Mouse (Mus musculus) intestine, embryonic 16.5 days (tissue): ENCODE results near the gene Ntmt1. TPM values are rescaled to one million over a fixed set of nuclear protein-coding genes. Genes with fewer than 3 reads are reported as not detected.

Experiments used
- ATAC-seq: fragments of 200-750 bp; cut with Nextera tagmentation; 2 replicates; pipeline ENCODE4 v1.8.0; 2017; ENCODE audit warnings: moderate TSS enrichment, moderate library complexity
- H3K27ac ChIP-seq: fragments of 300-500 bp; sonication (generic); 2 replicates; pipeline ENCODE4 v1.5.1; 2014; ENCODE audit warnings: mild to moderate bottlenecking, low read length
- H3K27me3 ChIP-seq: fragments of 300-500 bp; sonication (generic); replicated peaks from 2 replicates; pipeline ENCODE4 v1.6.1; 2014; ENCODE audit warnings: low read length, control low read depth, mixed read lengths; ENCODE audit not compliant: control insufficient read depth, insufficient read depth
- H3K36me3 ChIP-seq: fragments of 300-500 bp; sonication (generic); 2 replicates; pipeline ENCODE4 v1.6.1; 2014; ENCODE audit warnings: low read length, control low read depth; ENCODE audit not compliant: control insufficient read depth, insufficient read depth
- H3K4me1 ChIP-seq: fragments of 300-500 bp; sonication (generic); 2 replicates; pipeline ENCODE4 v1.6.1; 2014; ENCODE audit warnings: low read length, control low read depth, mixed read lengths; ENCODE audit not compliant: control insufficient read depth, insufficient read depth
- H3K4me2 ChIP-seq: fragments of 300-500 bp; sonication (generic); 2 replicates; pipeline ENCODE4 v1.6.1; 2014; ENCODE audit warnings: low read depth, low read length, control low read depth
- H3K4me3 ChIP-seq: fragments of 300-500 bp; sonication (generic); 2 replicates; pipeline ENCODE4 v1.5.1; 2014; ENCODE audit warnings: mild to moderate bottlenecking, low read length
- H3K9ac ChIP-seq: fragments of 300-500 bp; sonication (generic); 2 replicates; pipeline ENCODE4 v1.6.1; 2014; ENCODE audit warnings: low read depth, low read length
- H3K9me3 ChIP-seq: fragments of 300-500 bp; sonication (generic); 2 replicates; pipeline ENCODE4 v1.6.1; 2016; ENCODE audit warnings: low read length, control low read depth; ENCODE audit not compliant: control insufficient read depth
- WGBS: fragments of 180-500 bp; shearing (Covaris S2); extraction: QIAGEN DNeasy Blood & Tissue Kit; methylation state at CpG from one replicate; pipeline ENCODE4 v1.1.7; 2014; 5-methylcytosine and 5-hydroxymethylcytosine counted together
- polyA plus RNA-seq: library from polyadenylated mRNA; unstranded; fragments of >200 nt; fragmentation: Nextera tagmentation; extraction: Ambion mirVana; gene quantifications from 2 replicates; pipeline ENCODE4 v1.2.1, GENCODE M21; 2015

The Ntmt1 gene
- polyA plus RNA-seq, 1 experiment from 2014 or later = 87.4 TPM

GRCm38 (mm10) chr2:30846723-30847122 lies 39.1 kb downstream of the Ntmt1 start:
- Histone ChIP-seq H3K4me1 (peaks cover 6% of the 10 kb centered on the region; the same call in 1 of the 2 replicates), H3K27ac (no peak overlapping the region), H3K27me3 (peaks cover 32% of the 10 kb centered on the region), H3K4me3 (no peak overlapping the region), H3K4me2 (no peak overlapping the region), H3K9me3 (no peaks in the 10 kb centered on the region), H3K36me3 (no peaks in the 10 kb centered on the region), H3K9ac (no peak overlapping the region)
- WGBS = 32% methylated on average over 6 of the region's 6 CpGs
- ATAC-seq = no peak

DNA sequence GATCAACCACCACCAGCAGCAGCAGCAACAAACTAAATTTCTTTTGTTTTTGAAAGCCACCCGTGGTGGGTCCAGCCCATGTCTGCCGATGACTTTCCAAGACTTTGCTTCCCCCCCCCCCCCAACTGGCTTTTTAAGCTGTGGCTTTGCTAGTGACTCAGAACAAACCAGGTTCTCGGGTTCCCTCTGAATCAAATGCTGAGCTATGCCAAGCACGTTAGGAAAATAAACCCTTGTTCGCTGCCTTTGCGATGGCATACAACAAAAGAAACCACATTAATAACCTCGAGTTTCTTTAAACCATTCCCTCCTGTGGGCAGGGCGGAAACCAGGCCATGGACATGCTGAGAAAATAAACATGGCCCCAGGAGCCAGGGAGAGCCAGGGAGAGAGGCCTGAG lies 40.6 kb downstream of the Ntmt1 start:
- H3K27ac ChIP-seq = no peak overlapping the region
- H3K4me3 ChIP-seq = no peak overlapping the region
- H3K9ac ChIP-seq = no peak overlapping the region
- no peak overlapping the region for H3K4me2 ChIP-seq
- no peaks in the 10 kb centered on the region for H3K36me3 ChIP-seq
- H3K9me3 ChIP-seq = no peaks in the 10 kb centered on the region
- H3K4me1 ChIP-seq = peaks cover 13% of the 10 kb centered on the region
- WGBS = 67% methylated on average over 8 of the region's 8 CpGs
- ATAC-seq = no peak
- H3K27me3 ChIP-seq = peaks cover 27% of the 10 kb centered on the region

- ATAC-seq = no peak
- H3K27me3 ChIP-seq = peaks cover 14% of the 10 kb centered on the region
- 30% methylated on average over 6 of the region's 6 CpGs for WGBS
These were observed 43.0 kb downstream of the Ntmt1 start for GRCm38 (mm10) chr2:30850581-30850980.

DNA sequence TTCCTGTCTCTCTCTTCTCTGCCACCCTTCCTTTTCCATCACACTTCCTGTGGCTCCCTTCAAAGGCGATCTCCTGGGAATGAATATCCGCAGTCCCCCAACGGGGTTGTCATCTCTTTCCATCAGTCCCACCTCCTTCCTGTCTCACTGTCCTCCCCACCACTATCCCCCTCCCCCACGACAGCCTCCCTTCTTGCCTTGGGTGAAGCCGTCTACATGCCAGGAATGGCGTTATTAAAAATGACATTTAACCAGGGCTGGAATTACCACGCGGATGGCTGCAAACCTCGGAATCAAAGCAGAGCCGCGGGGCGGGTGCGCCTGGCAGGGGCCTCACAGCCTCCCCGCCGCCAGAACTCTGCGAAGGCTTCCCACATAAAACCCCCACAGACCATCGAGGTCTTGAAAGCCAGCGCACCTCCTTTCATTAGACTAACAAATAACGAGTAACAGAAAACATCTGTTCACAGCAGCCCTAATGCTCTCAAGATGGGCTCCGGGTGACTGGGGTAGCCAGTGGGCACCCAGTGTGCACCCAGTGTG lies 45.2 kb downstream of the Ntmt1 start:
- no peak for ATAC-seq
- 35% methylated on average over 20 of the region's 20 CpGs for WGBS
- no peak overlapping the region for H3K4me2 ChIP-seq
- no peak overlapping the region for H3K9ac ChIP-seq
- H3K36me3 ChIP-seq = no peaks in the 10 kb centered on the region
- H3K27me3 ChIP-seq = no peaks in the 10 kb centered on the region
- no peak overlapping the region for H3K27ac ChIP-seq
- H3K9me3 ChIP-seq = no peaks in the 10 kb centered on the region
- H3K4me1 ChIP-seq = peaks cover 7% of the 10 kb centered on the region; the same call in 1 of the 2 replicates
- H3K4me3 ChIP-seq = no peak overlapping the region

More at GRCm38 (mm10) chr2:30850581-30850980, 43.0 kb downstream of the Ntmt1 start:
- H3K9me3 ChIP-seq = no peaks in the 10 kb centered on the region
- no peak overlapping the region for H3K4me2 ChIP-seq
- H3K4me1 ChIP-seq = peaks cover 9% of the 10 kb centered on the region
- no peak overlapping the region for H3K27ac ChIP-seq
- H3K9ac ChIP-seq = no peak overlapping the region
- H3K36me3 ChIP-seq = no peaks in the 10 kb centered on the region
- H3K4me3 ChIP-seq = no peak overlapping the region

GRCm38 (mm10) chr2:30857076-30857475 lies 49.5 kb downstream of the Ntmt1 start:
- H3K9ac ChIP-seq = no peak overlapping the region
- no peaks in the 10 kb centered on the region for H3K27me3 ChIP-seq
- no peak overlapping the region for H3K4me2 ChIP-seq
- H3K4me1 ChIP-seq = peaks cover 7% of the 10 kb centered on the region; the same call in 1 of the 2 replicates
- 76% methylated on average over 6 of the region's 6 CpGs for WGBS
- no peaks in the 10 kb centered on the region for H3K36me3 ChIP-seq
- no peaks in the 10 kb centered on the region for H3K9me3 ChIP-seq
- H3K4me3 ChIP-seq = no peak overlapping the region
- H3K27ac ChIP-seq = no peak overlapping the region
- ATAC-seq = no peak

- 75% methylated on average over 5 of the region's 5 CpGs for WGBS
- Histone ChIP-seq H3K9ac (no peak overlapping the region), H3K27me3 (peaks cover 8% of the 10 kb centered on the region; the same call in 1 of the 2 replicates), H3K4me2 (no peak overlapping the region), H3K4me3 (no peak overlapping the region), H3K9me3 (no peaks in the 10 kb centered on the region), H3K4me1 (peaks cover 2% of the 10 kb centered on the region; the same call in 1 of the 2 replicates), H3K27ac (no peak overlapping the region), H3K36me3 (no peaks in the 10 kb centered on the region)
- ATAC-seq = no peak
These were observed 52.2 kb downstream of the Ntmt1 start for GRCm38 (mm10) chr2:30859782-30860181.

DNA sequence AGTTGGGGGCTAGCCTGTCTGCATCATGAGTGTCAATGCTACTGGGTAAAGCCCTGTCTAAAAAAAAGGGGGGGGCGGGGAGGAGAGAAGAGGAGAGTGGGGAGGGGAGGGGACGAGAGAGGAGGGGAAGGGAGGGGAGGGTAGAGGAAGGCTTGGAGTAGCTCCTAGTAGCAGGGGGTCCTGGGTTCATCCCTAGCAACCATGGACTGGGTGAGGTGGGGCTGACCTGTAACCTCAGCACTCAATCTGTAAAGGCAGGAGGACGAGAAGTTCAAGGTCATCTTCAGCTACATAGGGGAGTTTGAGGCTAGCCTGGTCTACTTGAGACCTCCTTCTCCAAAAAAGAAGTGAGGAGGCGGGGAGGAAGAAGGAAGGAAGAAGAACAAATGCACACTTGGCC lies 54.5 kb downstream of the Ntmt1 start:
- WGBS = 72% methylated on average over 4 of the region's 4 CpGs
- H3K36me3 ChIP-seq = no peaks in the 10 kb centered on the region
- H3K4me3 ChIP-seq = no peak overlapping the region
- no peak overlapping the region for H3K9ac ChIP-seq
- no peak overlapping the region for H3K27ac ChIP-seq
- peaks cover 8% of the 10 kb centered on the region; the same call in 1 of the 2 replicates for H3K27me3 ChIP-seq
- no peak for ATAC-seq
- no peak overlapping the region for H3K4me2 ChIP-seq
- H3K9me3 ChIP-seq = no peaks in the 10 kb centered on the region
- H3K4me1 ChIP-seq = peaks cover 7% of the 10 kb centered on the region; the same call in 1 of the 2 replicates

GRCm38 (mm10) chr2:30863574-30863973 lies 55.9 kb downstream of the Ntmt1 start:
- WGBS = 75% methylated on average over 9 of the region's 9 CpGs
- Histone ChIP-seq H3K27me3 (peaks cover 8% of the 10 kb centered on the region; the same call in 1 of the 2 replicates), H3K4me1 (peaks cover 7% of the 10 kb centered on the region; the same call in 1 of the 2 replicates), H3K36me3 (no peaks in the 10 kb centered on the region), H3K9me3 (no peaks in the 10 kb centered on the region), H3K9ac (no peak overlapping the region), H3K4me2 (no peak overlapping the region), H3K4me3 (no peak overlapping the region), H3K27ac (no peak overlapping the region)
- ATAC-seq = no peak

DNA sequence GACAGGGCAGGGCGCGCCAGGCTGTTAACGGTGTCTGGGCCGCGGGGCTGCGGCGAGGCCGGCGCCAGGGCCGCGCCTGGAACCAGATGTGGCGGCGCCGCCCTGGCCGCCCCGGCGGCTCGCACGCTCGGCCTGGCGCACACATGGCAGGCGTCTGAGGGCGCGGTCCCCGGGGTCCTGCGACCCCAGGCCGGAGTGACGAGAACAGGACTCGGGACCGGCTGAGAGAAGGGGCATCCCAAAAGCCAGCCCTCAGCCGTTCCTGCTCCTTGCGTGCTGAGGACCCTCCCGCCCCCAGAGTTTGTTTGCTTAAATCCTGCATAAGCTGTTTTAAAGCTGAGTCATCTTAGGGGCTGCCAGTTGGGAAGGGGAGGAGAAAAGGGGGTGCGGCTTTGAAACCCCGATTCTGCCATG lies 57.3 kb downstream of the Ntmt1 start:
- 2% methylated on average over 35 of the region's 35 CpGs for WGBS
- peak; percentile 38 for ATAC-seq
- Histone ChIP-seq H3K27ac (no peak overlapping the region), H3K4me1 (peaks cover 7% of the 10 kb centered on the region; the same call in 1 of the 2 replicates), H3K27me3 (peaks cover 8% of the 10 kb centered on the region; the same call in 1 of the 2 replicates), H3K36me3 (no peaks in the 10 kb centered on the region), H3K9ac (peak overlapping the region; percentile 55), H3K4me3 (peak overlapping the region; percentile 38), H3K9me3 (no peaks in the 10 kb centered on the region), H3K4me2 (peak overlapping the region; percentile 55)
